Mouse (Mus musculus) urinary bladder, postnatal 36 days (tissue): ENCODE results near the gene Col16a1.

Experiments used
- DNase-seq, 2 experiments: peaks; one replicate each; pipeline ENCODE4 v3.0.0; 2022; ENCODE audit warnings: low spot score in 2 of 2, mixed read lengths in 1 of 2

Gene Col16a1

GRCm38 (mm10) chr4:130045609-130046008 lies 2.0 kb upstream of the Col16a1 start:
- DNase-seq = no peak

DNA sequence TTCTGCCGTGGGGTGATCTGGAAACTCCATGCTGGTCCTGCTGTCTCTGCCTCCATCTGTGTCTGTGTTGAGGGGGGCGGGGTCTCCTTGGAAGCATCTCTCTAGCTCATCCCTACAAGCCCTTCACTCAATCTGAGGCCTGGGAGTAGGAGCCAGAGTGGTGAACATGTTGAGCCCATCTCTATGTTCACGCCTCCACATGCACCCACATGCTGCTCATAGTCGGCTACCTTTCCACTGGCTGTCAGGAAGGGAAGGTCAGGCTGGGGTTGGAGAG lies 501 bp downstream of the Col16a1 start:
- no peak for DNase-seq

GRCm38 (mm10) chr4:130050056-130050824 lies 2.6 kb downstream of the Col16a1 start:
- DNase-seq = peak; percentile 68 to 80

DNA sequence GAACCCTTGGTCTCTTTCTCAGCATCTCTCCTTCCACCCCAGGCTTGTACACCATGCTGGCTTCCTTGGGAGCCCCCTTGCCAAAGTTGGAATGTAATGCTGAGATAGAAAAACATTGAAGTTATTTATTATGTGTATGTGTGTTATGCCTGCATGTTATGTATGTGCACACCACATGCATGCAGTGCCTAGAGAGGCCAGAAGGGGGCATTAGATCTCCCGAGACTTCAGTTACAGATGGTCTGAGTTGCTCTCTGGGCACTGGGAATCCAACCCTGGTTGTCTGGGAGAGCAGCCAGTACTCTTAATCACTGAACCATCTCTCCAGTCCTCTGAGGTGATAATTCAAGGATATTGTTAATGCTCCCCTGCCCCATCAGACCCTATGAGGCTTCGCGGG lies 4.6 kb downstream of the Col16a1 start:
- DNase-seq = no peak

DNA sequence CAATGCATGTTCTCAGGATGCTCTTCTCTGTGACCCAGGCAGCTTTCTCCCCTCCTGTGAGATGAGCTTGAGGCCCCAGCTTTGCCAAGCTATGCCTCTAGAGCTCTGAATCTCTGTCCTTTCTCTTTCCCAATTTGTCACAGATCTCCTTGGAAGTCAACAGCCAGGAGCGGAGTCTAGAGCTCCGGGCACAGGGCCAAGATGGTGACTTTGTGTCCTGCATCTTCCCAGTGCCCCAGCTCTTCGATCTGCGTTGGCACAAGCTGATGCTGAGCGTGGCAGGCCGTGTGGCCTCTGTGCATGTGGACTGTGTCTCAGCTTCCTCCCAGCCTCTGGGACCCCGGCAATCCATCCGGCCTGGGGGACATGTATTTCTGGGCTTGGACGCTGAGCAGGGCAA lies 5.5 kb downstream of the Col16a1 start:
- DNase-seq = no peak

DNA sequence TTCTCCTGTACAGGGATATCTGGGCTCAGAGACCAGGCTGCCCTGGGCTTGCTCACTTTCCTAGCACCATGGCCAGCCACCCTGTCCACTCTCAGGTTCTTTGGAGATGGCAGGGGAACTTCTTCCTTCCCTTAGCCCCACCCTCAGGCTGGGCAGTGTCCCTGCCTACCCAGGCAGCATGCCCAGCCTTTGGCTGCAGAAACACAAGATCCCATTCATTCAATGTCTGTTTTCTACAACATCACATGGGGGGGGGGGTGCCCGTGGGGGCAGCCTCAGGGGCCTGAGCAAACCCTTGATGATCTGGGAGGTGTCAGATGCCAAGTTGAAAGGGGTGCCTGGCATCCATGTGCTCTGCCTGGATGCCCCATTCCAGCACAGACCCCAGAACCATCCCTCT lies 7.1 kb downstream of the Col16a1 start:
- DNase-seq = no peak

DNA sequence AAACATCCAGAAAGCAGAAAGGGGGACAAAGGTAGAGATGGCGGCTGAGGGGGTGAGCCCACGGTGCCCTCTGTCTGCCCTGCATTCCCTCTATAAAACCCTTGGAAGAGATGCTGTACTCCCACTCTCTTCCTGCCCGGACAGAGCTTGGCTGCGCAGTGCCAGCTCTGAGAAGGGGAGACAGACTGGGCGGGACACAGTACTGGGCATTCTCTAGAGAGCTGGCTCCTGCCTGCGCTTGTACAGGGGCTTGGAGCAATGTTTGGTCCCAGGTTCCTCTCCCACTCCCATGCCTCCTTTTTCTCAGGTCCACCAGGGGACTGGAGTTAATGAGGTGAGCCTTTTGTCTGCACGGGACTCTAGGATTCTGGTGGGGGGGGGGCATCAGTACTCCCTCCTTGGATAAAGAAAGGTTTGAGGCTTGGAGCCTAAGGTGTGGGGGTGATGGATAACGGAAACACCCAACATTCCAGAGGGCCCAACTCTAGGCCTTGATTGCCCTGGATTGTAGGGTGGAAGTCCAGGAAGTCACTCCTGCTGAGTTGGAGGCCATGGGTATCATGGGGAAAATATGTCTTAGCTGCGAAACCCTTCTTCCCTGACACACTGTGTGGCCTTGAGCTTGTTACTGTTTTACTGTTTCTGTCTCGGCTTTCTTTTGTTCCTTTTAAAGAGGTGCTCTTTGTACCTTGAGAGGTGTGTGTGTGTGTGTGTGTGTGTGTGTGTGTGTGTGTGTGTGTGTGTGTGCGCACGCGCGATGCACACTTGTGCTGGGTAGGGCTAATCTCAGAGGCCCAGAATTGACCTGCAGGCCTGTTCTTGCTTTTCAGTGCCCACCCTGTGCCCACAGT lies 7.7 kb downstream of the Col16a1 start:
- no peak for DNase-seq

GRCm38 (mm10) chr4:130056011-130056322 lies 8.3 kb downstream of the Col16a1 start:
- no peak for DNase-seq

GRCm38 (mm10) chr4:130056471-130056870 lies 8.8 kb downstream of the Col16a1 start:
- DNase-seq = no peak

DNA sequence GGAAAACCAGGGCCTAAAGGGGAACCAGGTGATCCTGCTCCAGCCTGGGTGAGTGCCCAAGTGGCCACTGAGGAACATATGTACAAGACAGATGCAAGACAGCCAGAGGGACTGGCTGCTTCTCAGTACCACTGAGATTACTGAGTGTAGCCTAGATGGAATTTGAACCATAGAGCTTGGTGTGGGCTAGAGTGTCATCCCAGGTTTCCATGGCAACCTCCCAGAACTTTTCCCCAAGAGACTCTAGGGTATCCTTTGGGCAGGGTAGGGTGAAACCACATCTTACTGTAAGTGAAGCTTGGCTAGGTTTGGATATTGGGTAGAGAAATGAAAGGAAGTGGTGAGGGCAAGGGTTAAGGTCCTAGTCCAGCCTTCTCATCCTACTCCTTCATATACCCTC lies 13.3 kb downstream of the Col16a1 start:
- no peak for DNase-seq

GRCm38 (mm10) chr4:130063191-130063590 lies 15.6 kb downstream of the Col16a1 start:
- DNase-seq = no peak

DNA sequence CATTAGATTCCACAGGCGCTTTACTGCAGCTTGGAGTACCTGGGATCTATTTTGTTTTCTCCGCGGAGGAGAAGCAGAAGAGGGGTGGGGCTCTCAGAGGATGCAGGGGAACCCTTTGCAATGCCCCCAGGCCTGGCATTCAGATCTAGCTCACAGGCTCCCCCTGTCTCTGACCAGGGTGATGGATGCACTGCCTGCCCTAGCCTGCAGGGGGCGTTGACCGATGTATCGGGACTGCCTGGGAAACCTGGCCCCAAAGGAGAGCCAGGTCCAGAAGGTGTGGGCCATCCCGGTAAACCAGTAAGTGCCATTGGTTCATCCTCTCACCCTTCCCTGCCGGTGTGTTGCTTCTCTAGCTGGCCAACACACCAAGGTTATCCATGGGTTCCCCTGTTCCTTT lies 19.2 kb downstream of the Col16a1 start:
- DNase-seq = no peak

DNA sequence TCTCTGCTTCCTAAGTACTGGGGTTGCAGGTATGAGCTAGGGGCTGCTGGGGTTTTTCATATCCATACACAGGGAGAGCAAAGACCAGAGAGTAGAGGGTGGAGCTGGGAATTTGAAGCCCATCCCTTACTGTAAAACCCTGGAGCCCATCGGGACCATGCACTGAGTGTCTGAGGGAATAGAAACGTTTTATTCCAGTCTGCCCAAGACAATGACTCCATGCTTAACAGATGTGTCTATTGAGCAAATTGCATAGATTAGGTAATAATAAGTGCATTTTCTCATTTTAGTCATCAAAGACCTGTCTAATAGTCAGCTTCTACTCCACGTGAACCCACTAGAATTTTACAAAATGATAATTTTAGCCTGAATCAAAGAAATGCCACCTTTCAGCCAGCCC lies 22.9 kb downstream of the Col16a1 start:
- no peak for DNase-seq

- DNase-seq = no peak
Measured at GRCm38 (mm10) chr4:130071758-130072157, 24.1 kb downstream of the Col16a1 start.

GRCm38 (mm10) chr4:130073367-130073766 lies 25.7 kb downstream of the Col16a1 start:
- DNase-seq = no peak

- no peak for DNase-seq
Measured at GRCm38 (mm10) chr4:130074761-130075515, 27.3 kb downstream of the Col16a1 start.

- no peak for DNase-seq
Measured at GRCm38 (mm10) chr4:130076856-130077255, 29.2 kb downstream of the Col16a1 start.

GRCm38 (mm10) chr4:130078816-130079485 lies 31.3 kb downstream of the Col16a1 start:
- DNase-seq = no peak

GRCm38 (mm10) chr4:130079521-130079920 lies 31.9 kb downstream of the Col16a1 start:
- no peak for DNase-seq

DNA sequence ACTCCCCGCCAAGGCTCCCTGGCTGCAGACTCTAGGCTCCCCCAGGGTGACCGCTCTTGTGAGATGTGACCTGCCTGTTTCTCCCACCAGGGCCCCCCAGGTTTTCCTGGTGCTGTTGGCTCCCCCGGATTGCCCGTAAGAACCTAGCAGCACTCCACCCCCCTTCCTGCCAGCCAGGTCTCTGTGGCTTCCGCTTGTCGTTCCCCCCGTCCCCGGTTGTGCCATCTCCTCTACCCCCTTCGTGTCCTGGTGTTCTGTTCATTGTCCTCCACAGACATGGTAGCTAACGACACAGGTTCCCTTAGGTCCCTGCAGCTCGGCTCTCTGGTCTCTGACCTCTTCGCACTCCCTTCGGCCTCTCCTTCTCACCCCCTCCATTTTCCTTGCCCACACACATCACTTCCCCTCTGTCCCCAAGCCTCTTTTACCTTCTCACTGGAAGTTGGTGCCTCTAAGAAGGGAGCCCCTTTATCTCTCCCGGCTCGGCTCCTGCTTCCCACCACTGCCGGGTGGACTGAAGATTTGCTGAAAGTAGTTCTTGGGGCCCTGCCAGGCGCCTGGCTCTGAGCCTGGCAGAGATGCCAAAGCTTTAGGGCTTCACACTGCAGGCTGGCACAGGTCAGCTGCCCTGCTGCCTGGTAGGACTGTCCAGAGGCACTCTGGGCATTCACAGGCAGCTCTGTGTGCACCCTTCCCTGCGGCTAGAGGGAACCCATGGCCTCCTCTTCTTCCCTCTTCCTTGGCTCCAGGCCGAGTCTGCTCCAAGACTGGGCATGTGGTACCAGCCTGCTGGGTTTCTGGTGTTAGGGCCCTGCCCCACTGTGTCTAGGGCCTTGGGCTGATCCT lies 33.9 kb downstream of the Col16a1 start:
- peak; percentile 24 to 56 for DNase-seq

DNA sequence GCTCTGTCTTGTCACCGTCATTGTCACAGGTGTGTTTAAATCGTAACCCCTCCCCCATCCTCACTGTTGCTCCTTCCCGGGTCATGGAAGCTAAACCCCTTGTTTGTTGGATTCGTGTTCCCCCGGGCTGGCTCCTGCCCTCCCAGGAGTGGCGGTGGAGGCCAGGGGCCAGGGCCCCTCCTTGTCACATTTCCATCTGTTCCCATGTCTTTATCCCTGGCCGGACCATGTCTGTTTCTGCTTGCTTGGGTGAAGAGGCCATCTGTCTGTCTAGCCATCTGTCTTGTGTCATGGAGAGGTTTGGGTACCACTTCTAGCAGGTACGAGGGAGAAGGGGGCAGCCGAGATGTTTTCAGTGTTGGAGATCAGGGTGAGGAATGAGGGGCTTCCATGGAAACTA lies 34.6 kb downstream of the Col16a1 start:
- no peak for DNase-seq
